Mouse (Mus musculus) kidney, postnatal 4 days (tissue): ENCODE measurements at regions not wholly inside any gene's neighbourhood (a gene's known extent, or its start where the extent isn't known, plus 50 kb on each side); places are given as distances from the start of the nearest gene placed in this dataset.

Experiments
- DNase-seq, 2 experiments: peaks; one replicate each; pipeline ENCODE4 v3.0.0; 2021; ENCODE audit warnings: mixed read lengths in 2 of 2

DNA sequence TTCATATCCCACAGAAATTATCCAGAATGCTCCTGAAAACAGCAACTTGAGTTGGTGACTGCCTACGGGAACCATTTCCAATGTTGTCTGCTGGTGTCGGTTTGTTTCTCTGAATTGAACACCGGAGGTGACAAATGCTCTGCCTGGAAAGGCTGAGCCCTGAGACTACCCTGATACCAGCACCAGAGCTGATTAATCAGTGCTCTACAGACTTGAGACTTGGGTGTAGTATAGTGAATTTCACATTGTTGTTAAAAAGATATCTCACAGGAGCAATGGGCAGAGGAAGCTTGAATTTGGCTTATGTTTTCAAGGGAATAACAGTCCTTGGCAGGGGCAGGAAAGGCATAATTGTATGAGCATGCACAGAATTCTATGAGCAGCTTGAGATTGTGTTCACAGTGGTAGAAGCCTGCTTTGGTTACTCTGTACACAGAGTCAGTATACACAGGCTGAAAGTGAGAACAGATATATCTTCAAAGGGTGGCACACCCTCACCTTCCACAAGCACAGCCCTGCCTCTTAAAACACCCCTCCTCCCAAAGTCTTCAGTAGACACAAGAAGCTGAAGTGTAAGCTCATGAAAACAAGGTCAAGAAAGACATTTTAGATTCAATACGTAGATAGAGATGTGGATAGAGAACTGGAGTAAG lies 447.1 kb downstream of the Meis1 start:
- no peak for DNase-seq

DNA sequence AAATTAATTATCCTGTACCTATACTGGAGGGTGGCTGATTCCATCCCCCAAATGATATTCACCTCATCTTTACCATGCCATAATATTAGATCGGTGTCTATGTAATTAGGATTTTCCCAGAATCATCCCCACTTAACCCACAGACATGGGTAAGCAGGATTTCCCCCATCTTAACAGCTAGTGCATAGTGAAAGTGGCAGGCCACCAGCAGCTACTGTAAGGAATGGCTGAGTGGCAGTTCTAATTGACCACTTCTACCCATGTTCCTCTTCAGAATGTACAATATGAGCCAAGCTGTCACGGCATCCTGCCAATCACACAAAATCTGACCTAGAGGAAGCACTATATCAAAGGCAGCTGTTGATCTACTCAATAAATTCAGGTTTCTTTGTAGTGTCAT lies 455.8 kb downstream of the Meis1 start:
- DNase-seq: no peak

- no peak for DNase-seq
Measured at GRCm38 (mm10) chr11:18558665-18559064, 460.1 kb downstream of the Meis1 start.

- peak; percentile 22 to 34 for DNase-seq
Measured at GRCm38 (mm10) chr11:18535592-18535857, 483.3 kb downstream of the Meis1 start.

GRCm38 (mm10) chr11:18534807-18535591 lies 483.8 kb downstream of the Meis1 start:
- peak in 1 of 2 experiments; percentile 10 for DNase-seq

- DNase-seq: peak; percentile 45 to 54
Measured at GRCm38 (mm10) chr11:18531264-18532110, 487.3 kb downstream of the Meis1 start.

- DNase-seq: no peak
Measured at GRCm38 (mm10) chr11:18528568-18528967, 490.2 kb downstream of the Meis1 start.

- DNase-seq: no peak
Measured at GRCm38 (mm10) chr11:18495108-18495757, 523.6 kb downstream of the Meis1 start.

DNA sequence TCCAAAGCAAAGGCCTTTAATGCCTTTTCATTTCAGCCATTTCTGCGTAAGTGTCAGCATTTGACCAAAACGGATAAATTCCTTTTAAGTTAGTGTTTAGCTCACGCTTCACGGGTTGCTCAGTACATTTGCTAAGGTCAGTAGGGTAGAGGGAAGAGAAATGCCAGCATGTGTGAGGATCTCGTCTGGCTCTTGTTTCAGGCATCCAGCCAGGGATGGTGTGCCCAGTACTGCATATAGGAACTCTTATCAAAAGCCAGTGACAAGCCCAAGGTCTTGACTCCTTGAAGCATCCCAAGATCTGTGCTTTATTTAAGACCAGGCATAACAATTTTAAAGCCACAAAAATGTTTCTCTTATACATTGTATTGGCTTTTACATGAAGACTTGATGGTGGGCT lies 524.8 kb downstream of the Meis1 start:
- no peak for DNase-seq

DNA sequence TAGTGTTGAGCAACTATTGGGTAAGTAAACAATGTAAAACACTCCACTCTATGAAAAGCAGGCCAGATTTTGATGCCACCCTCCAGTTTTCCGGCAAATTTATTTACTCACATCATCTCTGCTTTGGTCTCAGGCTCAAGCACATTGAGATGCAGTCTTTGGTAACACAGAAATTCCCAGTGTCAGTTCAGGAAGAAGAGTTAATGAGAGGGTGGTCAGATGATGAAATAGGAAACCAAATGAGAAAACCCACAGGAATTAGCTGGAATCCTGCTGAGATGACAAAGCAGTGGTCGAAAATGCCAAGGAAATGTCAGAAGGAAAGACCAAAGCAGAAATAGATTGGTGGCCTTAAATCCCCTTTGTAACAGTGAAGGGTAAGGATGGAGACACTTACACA lies 525.7 kb downstream of the Meis1 start:
- no peak for DNase-seq

GRCm38 (mm10) chr11:18489517-18490256 lies 529.1 kb downstream of the Meis1 start:
- no peak for DNase-seq

DNA sequence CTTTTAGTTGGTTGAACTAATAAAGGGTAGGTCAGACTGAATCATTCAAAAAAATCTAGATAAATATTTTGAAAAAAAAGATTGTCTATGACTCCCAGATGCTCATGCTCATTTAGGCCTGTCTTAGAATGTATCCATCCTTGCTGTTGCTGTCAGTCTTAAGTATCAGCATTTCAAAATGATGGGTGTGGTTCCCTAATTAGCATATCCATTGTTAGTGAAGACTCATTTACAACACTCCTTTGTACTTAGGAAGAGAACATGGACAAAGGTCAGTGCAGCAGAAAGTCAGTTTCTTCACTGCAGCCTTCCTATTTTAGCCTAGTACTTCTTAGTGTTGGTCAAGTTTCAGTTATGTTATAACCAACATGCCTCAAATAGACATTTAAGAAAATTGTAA lies 525.2 kb upstream of the Etaa1 start:
- DNase-seq: no peak

DNA sequence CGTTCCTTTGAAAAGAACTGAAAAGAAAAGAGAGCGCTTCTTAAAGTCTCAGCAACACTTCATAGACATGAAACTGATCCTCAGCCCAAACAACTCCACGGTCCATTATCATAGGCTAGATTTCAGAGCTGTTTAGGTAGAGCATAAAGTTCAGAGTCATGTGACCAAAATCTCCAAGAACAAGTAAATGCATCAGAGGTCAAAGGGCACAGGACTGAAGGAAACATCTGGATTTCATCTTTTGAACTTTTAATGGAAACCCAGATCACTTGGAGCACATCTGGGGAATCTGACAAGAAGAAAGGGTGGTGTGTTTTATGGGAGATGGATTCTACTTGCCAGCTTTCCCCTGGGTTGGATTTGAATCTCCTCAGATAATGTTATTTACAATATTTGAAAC lies 497.6 kb upstream of the Etaa1 start:
- DNase-seq: no peak

GRCm38 (mm10) chr11:18448879-18449278 lies 495.2 kb upstream of the Etaa1 start:
- no peak for DNase-seq

GRCm38 (mm10) chr11:18444600-18444999 lies 490.9 kb upstream of the Etaa1 start:
- DNase-seq: peak; percentile 37 to 54

DNA sequence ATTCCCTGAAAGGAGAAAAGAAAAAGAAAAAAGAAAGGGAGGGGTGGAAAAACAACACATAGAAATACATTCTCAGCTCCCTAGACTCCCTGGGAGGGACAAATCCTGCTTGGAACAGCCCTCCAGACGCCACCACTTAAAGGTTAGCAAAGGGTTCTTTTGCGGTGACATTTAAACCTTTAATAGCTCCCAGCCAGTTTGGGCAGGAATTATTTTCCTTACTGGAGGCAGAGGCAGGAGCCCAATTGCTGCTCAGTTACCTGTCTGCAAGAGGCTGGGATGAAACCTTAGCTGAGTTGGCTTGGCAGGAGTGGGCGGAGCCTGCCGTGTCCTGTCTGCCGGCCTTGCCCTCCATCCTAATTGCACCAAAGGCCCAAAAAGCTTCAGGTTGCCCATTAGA lies 490.4 kb upstream of the Etaa1 start:
- peak; percentile 26 to 29 for DNase-seq

DNA sequence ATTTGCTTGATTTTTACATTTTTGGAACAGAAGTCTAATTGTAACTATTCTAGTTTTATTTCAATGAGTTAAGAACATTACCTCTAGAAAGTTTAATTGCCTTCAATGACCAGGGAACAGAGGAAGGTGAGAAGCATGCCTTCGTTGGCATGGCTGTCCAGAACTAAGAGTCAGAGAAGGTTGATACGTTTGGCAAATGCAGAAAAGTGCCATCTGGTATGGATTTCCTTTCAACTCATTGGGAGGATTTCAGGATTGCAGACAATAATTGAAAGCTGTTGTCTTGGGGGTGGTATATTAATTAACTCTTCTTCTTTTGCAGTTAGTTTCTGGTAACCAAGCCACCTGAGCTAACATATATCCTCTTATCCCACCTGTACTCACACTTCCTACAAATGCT lies 489.5 kb upstream of the Etaa1 start:
- no peak for DNase-seq

DNA sequence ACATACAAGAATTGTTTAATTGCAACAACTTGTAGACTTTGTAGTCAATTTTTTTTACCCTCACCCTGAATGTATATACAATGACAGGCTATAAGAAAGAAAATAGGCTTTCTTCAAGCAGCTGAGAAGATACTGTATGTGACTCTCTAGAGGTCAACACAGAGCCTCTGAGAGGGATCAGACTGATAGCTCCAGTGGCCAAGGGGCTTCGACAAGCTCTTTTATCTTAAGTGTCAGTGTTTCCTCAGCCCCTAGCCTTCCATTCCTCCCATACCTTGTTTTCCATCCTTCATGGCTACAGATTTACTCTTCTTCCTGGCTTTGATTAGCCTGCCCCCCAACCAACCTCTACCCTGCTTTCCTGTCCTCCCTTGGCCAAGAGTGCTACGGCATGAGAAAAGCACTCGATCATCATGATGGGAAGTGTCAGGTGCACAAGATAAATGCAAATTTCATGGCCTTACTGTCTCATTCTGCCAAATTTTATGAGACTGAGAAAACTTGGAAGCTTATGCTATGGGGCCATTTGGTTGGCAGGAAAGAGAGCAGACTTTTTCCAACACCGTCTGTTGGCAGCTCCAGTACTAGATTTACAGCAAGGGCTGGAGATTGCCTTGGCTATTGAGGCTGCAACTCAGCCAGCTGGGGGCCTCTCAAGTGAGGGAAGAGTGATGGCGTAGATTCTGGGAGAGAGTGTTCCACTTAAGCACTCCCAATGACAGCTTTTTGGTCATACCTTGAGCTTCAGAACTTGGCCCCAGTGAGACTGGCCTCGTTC lies 484.3 kb upstream of the Etaa1 start:
- peak; percentile 15 to 37 for DNase-seq

GRCm38 (mm10) chr11:18421076-18421475 lies 467.4 kb upstream of the Etaa1 start:
- no peak for DNase-seq

DNA sequence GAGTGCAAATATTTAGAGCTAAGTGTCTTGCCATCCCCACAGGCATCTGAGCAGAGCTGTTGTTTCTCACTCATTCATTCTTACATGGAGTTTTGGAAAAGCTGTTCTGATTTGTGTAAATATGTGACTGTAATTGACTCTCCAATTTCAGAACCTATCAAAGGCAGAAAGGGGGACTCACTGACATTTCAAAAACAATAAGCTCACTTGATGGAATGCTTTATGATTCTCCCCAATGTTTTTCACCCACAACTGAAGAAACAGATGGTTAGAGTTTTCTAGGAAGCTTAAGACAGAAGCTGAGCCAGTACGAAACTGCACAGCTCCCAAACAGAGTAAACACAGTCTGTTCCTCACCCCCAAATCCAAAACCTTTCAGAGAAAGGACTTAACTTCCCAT lies 460.1 kb upstream of the Etaa1 start:
- no peak for DNase-seq

- DNase-seq: no peak
Measured at GRCm38 (mm10) chr11:18408071-18408752, 454.5 kb upstream of the Etaa1 start.
